ENCODE assay signal across 14 mouse cellular contexts in the genomic region with DNA sequence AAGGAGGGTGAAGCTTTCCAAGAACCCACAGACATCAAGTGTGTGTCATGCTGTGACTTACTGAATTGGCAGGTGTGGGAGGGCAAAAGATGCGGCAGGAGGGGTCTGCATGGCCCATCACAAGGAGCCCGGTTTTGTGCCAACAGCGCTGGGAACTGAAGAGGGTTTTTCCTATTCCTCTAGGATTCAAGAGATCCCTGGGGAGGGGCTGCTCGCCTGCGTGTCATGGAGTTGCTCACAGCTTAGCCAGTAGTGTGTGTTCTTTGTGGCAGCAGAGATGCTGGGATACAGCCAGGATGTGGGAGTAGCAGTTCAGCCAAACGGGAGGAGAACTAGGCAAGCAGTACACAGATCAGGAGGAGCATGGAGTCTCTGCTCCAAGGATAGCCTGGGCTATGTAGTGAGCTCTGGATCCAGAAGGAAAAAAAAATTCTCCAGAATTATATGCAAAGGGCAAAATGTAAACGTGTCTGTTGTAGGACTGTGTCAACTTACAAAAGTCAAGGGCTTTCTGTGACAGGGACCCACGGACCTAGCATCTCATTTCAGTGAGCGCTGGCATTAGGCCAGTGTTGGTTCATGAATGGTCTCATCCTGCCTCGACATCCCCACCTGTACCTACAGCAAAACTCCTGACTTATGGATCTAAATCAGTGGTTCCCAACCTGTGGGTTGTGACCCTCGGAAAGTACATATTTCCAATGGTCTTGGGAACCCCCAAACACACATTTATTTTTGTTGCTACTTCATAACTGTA. TPM values are rescaled to one million over a fixed set of nuclear protein-coding genes. Genes with fewer than 3 reads are reported as not detected.
DNase-seq lines count a peak whose midpoint lies in the region; ATAC-seq and TF ChIP-seq lines count a peak whose summit lies in the region.
"Had no signal": no experiment of that assay in that cellular context is flagged by ENCODE, and none has a peak within 500 bp of the region (broad histone marks: within the 10 kb centered on the region; RNA-seq: fewer than 3 reads in every experiment).

No protein-coding gene starts in this region.

- no peaks in the 10 kb centered on the region for H3K36me3 ChIP-seq in forebrain, embryonic 16.5 days (ENCODE audit: control insufficient read depth, insufficient read depth)
- no peaks in the 10 kb centered on the region for H3K36me3 ChIP-seq in forebrain, embryonic 11.5 days (ENCODE audit: control insufficient read depth, insufficient read depth, low read length)
- no peaks in the 10 kb centered on the region for H3K36me3 ChIP-seq in midbrain, embryonic 14.5 days (ENCODE audit: control insufficient read depth, insufficient read depth, low read length)
- H3K36me3 ChIP-seq in lung, postnatal 0 days (ENCODE audit: insufficient read depth, low read length): no peaks in the 10 kb centered on the region
- H3K36me3 ChIP-seq: midbrain, embryonic 15.5 days had no signal

- 63% methylated on average over 11 of the region's 11 CpGs for WGBS in forebrain, embryonic 16.5 days
- WGBS in forebrain, embryonic 11.5 days: 82% methylated on average over 11 of the region's 11 CpGs
- 81% methylated on average over 11 of the region's 11 CpGs for WGBS in midbrain, embryonic 14.5 days
- WGBS in lung, postnatal 0 days: 73% methylated on average over 11 of the region's 11 CpGs

- H3K4me3 ChIP-seq in forebrain, embryonic 16.5 days (replicated peaks; ENCODE audit: low read length): no peak overlapping the region
- H3K4me3 ChIP-seq in forebrain, embryonic 11.5 days (ENCODE audit: low read depth, low read length): no peak overlapping the region
- no peak overlapping the region for H3K4me3 ChIP-seq in midbrain, embryonic 14.5 days (replicated peaks; ENCODE audit: low read depth, low read length)
- H3K4me3 ChIP-seq in lung, postnatal 0 days (ENCODE audit: low read depth, low read length): no peak overlapping the region
- H3K4me3 ChIP-seq: midbrain, embryonic 15.5 days had no signal

- H3K4me2 ChIP-seq in forebrain, embryonic 16.5 days (ENCODE audit: low read length): no peak overlapping the region
- H3K4me2 ChIP-seq in forebrain, embryonic 11.5 days (ENCODE audit: low read depth, low read length, severe bottlenecking): no peak overlapping the region
- H3K4me2 ChIP-seq in midbrain, embryonic 14.5 days (ENCODE audit: low read length): no peak overlapping the region
- H3K4me2 ChIP-seq in lung, postnatal 0 days (replicated peaks; ENCODE audit: low read depth, low read length): no peak overlapping the region
- H3K4me2 ChIP-seq: midbrain, embryonic 15.5 days had no signal

- ATAC-seq in forebrain, embryonic 16.5 days: peak; percentile 44
- no peak for ATAC-seq in forebrain, embryonic 11.5 days (replicated peaks; ENCODE audit: low FRiP score)
- ATAC-seq in midbrain, embryonic 14.5 days (ENCODE audit: low FRiP score, low TSS enrichment): no peak
- ATAC-seq in lung, postnatal 0 days: no peak
- ATAC-seq: midbrain, embryonic 15.5 days had no signal

- no peak for TF ChIP-seq CTCF in lung, postnatal 0 days (IDR thresholded peaks at IDR 0.05)

- H3K9me3 ChIP-seq in forebrain, embryonic 16.5 days (ENCODE audit: control insufficient read depth, low read length): no peaks in the 10 kb centered on the region
- H3K9me3 ChIP-seq in forebrain, embryonic 11.5 days (ENCODE audit: control insufficient read depth, low read length): no peaks in the 10 kb centered on the region
- no peaks in the 10 kb centered on the region for H3K9me3 ChIP-seq in midbrain, embryonic 14.5 days (ENCODE audit: control insufficient read depth, low read length)
- H3K9me3 ChIP-seq in lung, postnatal 0 days (ENCODE audit: low read length): no peaks in the 10 kb centered on the region
- H3K9me3 ChIP-seq: midbrain, embryonic 15.5 days had no signal

- H3K27me3 ChIP-seq in forebrain, embryonic 16.5 days (replicated peaks; ENCODE audit: control insufficient read depth, insufficient read depth, low read length): no peaks in the 10 kb centered on the region
- no peaks in the 10 kb centered on the region for H3K27me3 ChIP-seq in forebrain, embryonic 11.5 days (ENCODE audit: control insufficient read depth, insufficient read depth, low read length)
- no peaks in the 10 kb centered on the region for H3K27me3 ChIP-seq in midbrain, embryonic 14.5 days (ENCODE audit: control insufficient read depth, insufficient read depth, low read length)
- no peaks in the 10 kb centered on the region for H3K27me3 ChIP-seq in lung, postnatal 0 days (replicated peaks; ENCODE audit: insufficient read depth, low read length)
- H3K27me3 ChIP-seq: midbrain, embryonic 15.5 days had no signal

- no peak for TF ChIP-seq EP300 in lung, postnatal 0 days (IDR thresholded peaks at IDR 0.05)

- H3K27ac ChIP-seq in forebrain, embryonic 16.5 days (ENCODE audit: low read length): no peak overlapping the region
- no peak overlapping the region for H3K27ac ChIP-seq in forebrain, embryonic 11.5 days (ENCODE audit: low read depth, low read length)
- no peak overlapping the region for H3K27ac ChIP-seq in midbrain, embryonic 14.5 days (replicated peaks; ENCODE audit: low read depth, low read length)
- H3K27ac ChIP-seq in lung, postnatal 0 days (ENCODE audit: low read length): no peak overlapping the region
- H3K27ac ChIP-seq: liver, embryonic 14.5 days; midbrain, embryonic 15.5 days had no signal

- H3K4me1 ChIP-seq in forebrain, embryonic 16.5 days (replicated peaks; ENCODE audit: control insufficient read depth, insufficient read depth, low read length): peaks cover 13% of the 10 kb centered on the region
- peaks cover 2% of the 10 kb centered on the region; the same call in 1 of the 2 replicates for H3K4me1 ChIP-seq in forebrain, embryonic 11.5 days (replicated peaks; ENCODE audit: control insufficient read depth, insufficient read depth, low read length)
- H3K4me1 ChIP-seq in midbrain, embryonic 14.5 days (ENCODE audit: control insufficient read depth, insufficient read depth, low read length): peaks cover 12% of the 10 kb centered on the region
- no peaks in the 10 kb centered on the region for H3K4me1 ChIP-seq in lung, postnatal 0 days (ENCODE audit: insufficient read depth, low read depth, low read length)

- DNase-seq in forebrain, embryonic 11.5 days (ENCODE audit: low spot score): no peak
- DNase-seq in lung, postnatal 14 days: peak; percentile 19
- DNase-seq in lung, postnatal 36 days: no peak
- DNase-seq in frontal cortex, postnatal 36 days (ENCODE audit: low spot score in 2 of 2): peak; percentile 78 to 81
- DNase-seq in right cerebral cortex, postnatal 10 days (ENCODE audit: low spot score in 2 of 2): peak; percentile 67 to 73
- DNase-seq in midbrain, embryonic 14.5 days: no peak
- no peak for DNase-seq in lung, postnatal 0 days (ENCODE audit: low spot score)
- DNase-seq: kidney, postnatal 25 days; retina, postnatal 1 day had no signal

- H3K9ac ChIP-seq in forebrain, embryonic 16.5 days (replicated peaks; ENCODE audit: low read depth, low read length): no peak overlapping the region
- no peak overlapping the region for H3K9ac ChIP-seq in forebrain, embryonic 11.5 days (ENCODE audit: low read length)
- H3K9ac ChIP-seq in midbrain, embryonic 14.5 days (replicated peaks; ENCODE audit: low read length): no peak overlapping the region
- H3K9ac ChIP-seq in lung, postnatal 0 days (replicated peaks; ENCODE audit: low read depth): no peak overlapping the region
- H3K9ac ChIP-seq: liver, embryonic 14.5 days; midbrain, embryonic 15.5 days had no signal

RNA-seq across cellular contexts. Expression of a gene that starts 46.3 kb away (rescaled TPM):
- polyA plus RNA-seq in forebrain, embryonic 16.5 days (2015; fragmentation: Nextera tagmentation; extraction: Ambion mirVana): not detected in 2 replicates
- not detected in 2 replicates for polyA plus RNA-seq in forebrain, embryonic 11.5 days (2014; fragmentation: Nextera tagmentation; extraction: Ambion mirVana)
- polyA plus RNA-seq in midbrain, embryonic 14.5 days (2014; fragmentation: Nextera tagmentation; extraction: Ambion mirVana): not detected in 2 replicates
- polyA plus RNA-seq in lung, postnatal 0 days (2015; fragmentation: Nextera tagmentation; extraction: Ambion mirVana): not detected in 2 replicates
- polyA plus RNA-seq: C2C12; liver, embryonic 14.5 days; midbrain, embryonic 15.5 days; testis, adult 2 months had no signal

Comparison
In these comparisons a context has a peak if more than half of its experiments do, and no peak if none do; other contexts are left out.
1. DNase-seq: peak in lung, postnatal 14 days (single experiment), frontal cortex, postnatal 36 days (2 of 2) and right cerebral cortex, postnatal 10 days (2 of 2); none in forebrain, embryonic 11.5 days (single experiment), lung, postnatal 36 days (single experiment), midbrain, embryonic 14.5 days (single experiment) and lung, postnatal 0 days (single experiment).